Mouse (Mus musculus): ENCODE results near the gene Zfyve19. TPM values are rescaled to one million over a fixed set of nuclear protein-coding genes. Genes with fewer than 3 reads are reported as not detected.

The Zfyve19 gene
- polyA plus RNA-seq, 1 experiment from 2014 or later: 52.7 TPM

- no peak within 1 kb of the TSS for H3K9ac ChIP-seq
- no peak for ATAC-seq (ENCODE audit: insufficient number of reproducible peaks, low FRiP score, low TSS enrichment, low read depth)
- no peak within 1 kb of the TSS for H3K4me3 ChIP-seq
- H3K9me3 ChIP-seq: no peaks in the 10 kb centered on the region
- no peak within 1 kb of the TSS; the same call in 1 of the 2 replicates for H3K27ac ChIP-seq
- no peak within 1 kb of the TSS for H3K4me2 ChIP-seq
- 42% methylated on average over 8 of the region's 8 CpGs for WGBS
- H3K4me1 ChIP-seq: peaks cover 24% of the 10 kb centered on the region
- no peaks in the 10 kb centered on the region for H3K27me3 ChIP-seq
- H3K36me3 ChIP-seq: peaks cover 31% of the 10 kb centered on the region
Observed at GRCm38 (mm10) chr2:119173991-119174651, 34.3 kb upstream of the Zfyve19 start, which contains the start of gene Gm14137. TSS of gene Gm14137 (plus strand) at chr2:119174509.

- H3K4me1 ChIP-seq: peaks cover 24% of the 10 kb centered on the region
- no peak overlapping the region for H3K27ac ChIP-seq
- no peak overlapping the region for H3K4me2 ChIP-seq
- no peaks in the 10 kb centered on the region for H3K9me3 ChIP-seq
- no peak overlapping the region for H3K9ac ChIP-seq
- no peak for ATAC-seq (ENCODE audit: insufficient number of reproducible peaks, low FRiP score, low TSS enrichment, low read depth)
- H3K36me3 ChIP-seq: peaks cover 39% of the 10 kb centered on the region
- no peaks in the 10 kb centered on the region for H3K27me3 ChIP-seq
- WGBS: 69% methylated on average over 14 of the region's 14 CpGs
- H3K4me3 ChIP-seq: no peak overlapping the region
Observed at GRCm38 (mm10) chr2:119174866-119175265, 33.6 kb upstream of the Zfyve19 start.

GRCm38 (mm10) chr2:119175614-119176013 lies 32.8 kb upstream of the Zfyve19 start:
- WGBS: 66% methylated on average over 6 of the region's 6 CpGs
- Histone ChIP-seq H3K4me1 (peaks cover 24% of the 10 kb centered on the region), H3K9ac (no peak overlapping the region), H3K36me3 (peaks cover 46% of the 10 kb centered on the region), H3K27me3 (no peaks in the 10 kb centered on the region), H3K27ac (peak overlapping the region; percentile 4; the same call in 1 of the 2 replicates), H3K4me2 (no peak overlapping the region), H3K4me3 (no peak overlapping the region), H3K9me3 (no peaks in the 10 kb centered on the region)
- no peak for ATAC-seq (ENCODE audit: insufficient number of reproducible peaks, low FRiP score, low TSS enrichment, low read depth)

- H3K27ac ChIP-seq: no peak overlapping the region
- no peak for ATAC-seq (ENCODE audit: insufficient number of reproducible peaks, low FRiP score, low TSS enrichment, low read depth)
- no peaks in the 10 kb centered on the region for H3K9me3 ChIP-seq
- no peak overlapping the region for H3K4me2 ChIP-seq
- no peak overlapping the region for H3K9ac ChIP-seq
- H3K27me3 ChIP-seq: no peaks in the 10 kb centered on the region
- 67% methylated on average over 3 of the region's 3 CpGs for WGBS
- peaks cover 44% of the 10 kb centered on the region for H3K36me3 ChIP-seq
- H3K4me3 ChIP-seq: no peak overlapping the region
- H3K4me1 ChIP-seq: peaks cover 24% of the 10 kb centered on the region
Observed at GRCm38 (mm10) chr2:119176761-119177160, 31.7 kb upstream of the Zfyve19 start.

- Histone ChIP-seq H3K9ac (no peak overlapping the region), H3K9me3 (no peaks in the 10 kb centered on the region), H3K27me3 (no peaks in the 10 kb centered on the region), H3K4me2 (no peak overlapping the region), H3K36me3 (peaks cover 41% of the 10 kb centered on the region), H3K4me1 (peaks cover 23% of the 10 kb centered on the region), H3K27ac (no peak overlapping the region), H3K4me3 (no peak overlapping the region)
- 89% methylated on average over 5 of the region's 5 CpGs for WGBS
- no peak for ATAC-seq (ENCODE audit: insufficient number of reproducible peaks, low FRiP score, low TSS enrichment, low read depth)
Observed at GRCm38 (mm10) chr2:119177384-119177939, 31.0 kb upstream of the Zfyve19 start.

GRCm38 (mm10) chr2:119182914-119183313 lies 25.5 kb upstream of the Zfyve19 start:
- H3K9me3 ChIP-seq: no peaks in the 10 kb centered on the region
- no peaks in the 10 kb centered on the region for H3K4me1 ChIP-seq
- H3K36me3 ChIP-seq: peaks cover 58% of the 10 kb centered on the region
- H3K27me3 ChIP-seq: no peaks in the 10 kb centered on the region
- H3K27ac ChIP-seq: no peak overlapping the region
- no peak overlapping the region for H3K4me2 ChIP-seq
- ATAC-seq (ENCODE audit: insufficient number of reproducible peaks, low FRiP score, low TSS enrichment, low read depth): no peak
- H3K9ac ChIP-seq: no peak overlapping the region
- 70% methylated on average over 7 of the region's 7 CpGs for WGBS
- no peak overlapping the region for H3K4me3 ChIP-seq

GRCm38 (mm10) chr2:119189029-119189710 lies 19.2 kb upstream of the Zfyve19 start:
- H3K27me3 ChIP-seq: no peaks in the 10 kb centered on the region
- 6% methylated on average over 15 of the region's 15 CpGs for whole genome bisulfite sequencing
- no peak overlapping the region for H3K9ac ChIP-seq
- H3K4me1 ChIP-seq: peaks cover 4% of the 10 kb centered on the region; the same call in 1 of the 2 replicates
- ATAC-seq (ENCODE audit: insufficient number of reproducible peaks, low FRiP score, low TSS enrichment, low read depth): peak; percentile 72; the same call in 1 of the 2 replicates
- peaks cover 16% of the 10 kb centered on the region for H3K36me3 ChIP-seq
- H3K27ac ChIP-seq: no peak overlapping the region
- peak overlapping the region; percentile 73 for H3K4me2 ChIP-seq
- H3K9me3 ChIP-seq: no peaks in the 10 kb centered on the region
- peak overlapping the region; percentile 37 for H3K4me3 ChIP-seq

GRCm38 (mm10) chr2:119190969-119191368 lies 17.4 kb upstream of the Zfyve19 start:
- 83% methylated on average over 5 of the region's 5 CpGs for WGBS
- H3K36me3 ChIP-seq: 0 out of 2 replicates have a peak, but pooled peaks cover under 1% of the 10 kb centered on the region

GRCm38 (mm10) chr2:119194140-119194539 lies 14.3 kb upstream of the Zfyve19 start:
- H3K4me2 ChIP-seq: no peak overlapping the region
- no peaks in the 10 kb centered on the region for H3K9me3 ChIP-seq
- no peaks in the 10 kb centered on the region for H3K27me3 ChIP-seq
- ATAC-seq (ENCODE audit: insufficient number of reproducible peaks, low FRiP score, low TSS enrichment, low read depth): no peak
- WGBS: 62% methylated on average over 5 of the region's 5 CpGs
- H3K36me3 ChIP-seq: no peaks in the 10 kb centered on the region
- no peak overlapping the region for H3K27ac ChIP-seq
- no peak overlapping the region for H3K4me3 ChIP-seq
- no peak overlapping the region for H3K9ac ChIP-seq
- peaks cover 25% of the 10 kb centered on the region for H3K4me1 ChIP-seq

More at GRCm38 (mm10) chr2:119190969-119191368, 17.4 kb upstream of the Zfyve19 start:
- Histone ChIP-seq H3K9me3 (no peaks in the 10 kb centered on the region), H3K27ac (no peak overlapping the region), H3K4me3 (no peak overlapping the region), H3K4me1 (peaks cover 4% of the 10 kb centered on the region; the same call in 1 of the 2 replicates), H3K27me3 (no peaks in the 10 kb centered on the region), H3K4me2 (no peak overlapping the region), H3K9ac (no peak overlapping the region)
- no peak for ATAC-seq (ENCODE audit: insufficient number of reproducible peaks, low FRiP score, low TSS enrichment, low read depth)

GRCm38 (mm10) chr2:119196316-119197108 lies 11.9 kb upstream of the Zfyve19 start:
- Histone ChIP-seq H3K4me1 (peaks cover 25% of the 10 kb centered on the region), H3K9me3 (no peaks in the 10 kb centered on the region), H3K4me3 (no peak overlapping the region), H3K4me2 (no peak overlapping the region), H3K27ac (peak overlapping the region; percentile 24; the same call in 1 of the 2 replicates), H3K36me3 (no peaks in the 10 kb centered on the region), H3K27me3 (no peaks in the 10 kb centered on the region), H3K9ac (no peak overlapping the region)
- WGBS: 13% methylated on average over 4 of the region's 4 CpGs
- no peak for ATAC-seq (ENCODE audit: insufficient number of reproducible peaks, low FRiP score, low TSS enrichment, low read depth)

- ATAC-seq (ENCODE audit: insufficient number of reproducible peaks, low FRiP score, low TSS enrichment, low read depth): no peak
- 79% methylated on average over 1 of the region's 1 CpGs for WGBS
- Histone ChIP-seq H3K9ac (no peak overlapping the region), H3K27me3 (no peaks in the 10 kb centered on the region), H3K27ac (no peak overlapping the region), H3K4me1 (peaks cover 25% of the 10 kb centered on the region), H3K9me3 (no peaks in the 10 kb centered on the region), H3K36me3 (no peaks in the 10 kb centered on the region), H3K4me2 (no peak overlapping the region), H3K4me3 (no peak overlapping the region)
Observed at GRCm38 (mm10) chr2:119197493-119197892, 10.9 kb upstream of the Zfyve19 start.
